Mouse (Mus musculus) left cerebral cortex, postnatal 36 days (tissue): ENCODE data around the gene Sigmar1. TPM values are rescaled to one million over a fixed set of nuclear protein-coding genes. Genes with fewer than 3 reads are reported as not detected.

Experiments
- DNase-seq, 2 experiments: peaks; one replicate each; pipeline ENCODE4 v3.0.0; 2021 to 2022; ENCODE audit warnings: low spot score in 2 of 2, mixed read lengths in 1 of 2
- intact Hi-C: fragments of 180-260 bp; cut with DNase I; formaldehyde crosslinking; loops from one replicate; pipeline ENCODE4 v1.15.1; 2025
- total RNA-seq, 2 experiments: library from RNA; stranded (reverse); gene quantifications; 2 replicates each; pipeline ENCODE4 v1.2.3; 2021

The Sigmar1 gene
- total RNA-seq, 2 experiments from 2014 or later = 54.3 to 57.7 TPM

GRCm38 (mm10) chr4:41758701-41759100, 2.7 kb upstream of the Sigmar1 start:
- no peak for DNase-seq
- intact Hi-C loops = no loop called here

- DNase-seq = no peak
- intact Hi-C loops = no loop called here
These were observed 2.1 kb upstream of the Sigmar1 start for GRCm38 (mm10) chr4:41758021-41758420.

GRCm38 (mm10) chr4:41757321-41757720, 1.4 kb upstream of the Sigmar1 start:
- DNase-seq = no peak
- intact Hi-C loops = no loop called here

- DNase-seq = no peak
- intact Hi-C loops = no loop called here
These were observed 483 bp upstream of the Sigmar1 start for GRCm38 (mm10) chr4:41756440-41756839.

- DNase-seq = no peak
- intact Hi-C loops = no loop called here
These were observed 1.1 kb downstream of the Sigmar1 start, which contains the start of gene Galt for GRCm38 (mm10) chr4:41754797-41755337. TSS of gene Galt (plus strand) at chr4:41755228.

GRCm38 (mm10) chr4:41745021-41745420, 10.9 kb downstream of the Sigmar1 start:
- no peak for DNase-seq
- intact Hi-C loops = no loop called here

- DNase-seq = no peak
- intact Hi-C loops = no loop called here
These were observed 11.8 kb downstream of the Sigmar1 start for GRCm38 (mm10) chr4:41744131-41744530.

GRCm38 (mm10) chr4:41741158-41741560, 14.8 kb downstream of the Sigmar1 start:
- intact Hi-C loops = no loop called here
- DNase-seq = peak; percentile 92 to 93

- DNase-seq = peak in 1 of 2 experiments; percentile 83
These were observed 15.4 kb downstream of the Sigmar1 start for GRCm38 (mm10) chr4:41740380-41741157.

GRCm38 (mm10) chr4:41739260-41739659, 16.7 kb downstream of the Sigmar1 start:
- no peak for DNase-seq
- intact Hi-C loops = no loop called here

More at GRCm38 (mm10) chr4:41740380-41741157, 15.4 kb downstream of the Sigmar1 start:
- intact Hi-C loops = loop anchor here (1.0 kb wide), 1 partner anchor 26 kb away; no protein-coding TSS in a partner anchor

- intact Hi-C loops = no loop called here
- no peak for DNase-seq
These were observed 17.7 kb downstream of the Sigmar1 start for GRCm38 (mm10) chr4:41738256-41738603.

- DNase-seq = peak; percentile 58 to 78
- intact Hi-C loops = no loop called here
These were observed 18.2 kb downstream of the Sigmar1 start for GRCm38 (mm10) chr4:41737602-41738255.

- no peak for DNase-seq
- intact Hi-C loops = no loop called here
These were observed 24.7 kb downstream of the Sigmar1 start, which contains the start of gene Arid3c for GRCm38 (mm10) chr4:41731052-41731765. TSS of gene Arid3c (minus strand) at chr4:41731142.

- peak in 1 of 2 experiments; percentile 39 for DNase-seq
- intact Hi-C loops = no loop called here
These were observed 28.9 kb downstream of the Sigmar1 start for GRCm38 (mm10) chr4:41726826-41727621.

- peak; percentile 89 to 91 for DNase-seq
- intact Hi-C loops = no loop called here
These were observed 33.0 kb downstream of the Sigmar1 start, which contains the start of gene Dctn3 for GRCm38 (mm10) chr4:41722918-41723351. TSS of gene Dctn3 (minus strand) at chr4:41723170.

GRCm38 (mm10) chr4:41716834-41717233, 39.1 kb downstream of the Sigmar1 start:
- no peak for DNase-seq
- intact Hi-C loops = no loop called here

GRCm38 (mm10) chr4:41715596-41715995, 40.4 kb downstream of the Sigmar1 start:
- intact Hi-C loops = no loop called here
- no peak for DNase-seq

GRCm38 (mm10) chr4:41715082-41715481, 40.9 kb downstream of the Sigmar1 start:
- intact Hi-C loops = no loop called here
- DNase-seq = no peak

- peak; percentile 65 to 72 for DNase-seq
- intact Hi-C loops = loop anchor here (1.0 kb wide), 1 partner anchor 26 kb away; no protein-coding TSS in a partner anchor
These were observed 41.7 kb downstream of the Sigmar1 start for GRCm38 (mm10) chr4:41714276-41714675.
